Mouse (Mus musculus) spleen, embryonic (tissue): ENCODE results near the gene Baiap2.

Source experiments
- CTCF ChIA-PET: fragments of 350-600 bp; sonication (Branson Sonifier 250); formaldehyde crosslinking; loops from one replicate; lab custom pipeline; 2022; lab: Charles Lee

Baiap2 gene

DNA sequence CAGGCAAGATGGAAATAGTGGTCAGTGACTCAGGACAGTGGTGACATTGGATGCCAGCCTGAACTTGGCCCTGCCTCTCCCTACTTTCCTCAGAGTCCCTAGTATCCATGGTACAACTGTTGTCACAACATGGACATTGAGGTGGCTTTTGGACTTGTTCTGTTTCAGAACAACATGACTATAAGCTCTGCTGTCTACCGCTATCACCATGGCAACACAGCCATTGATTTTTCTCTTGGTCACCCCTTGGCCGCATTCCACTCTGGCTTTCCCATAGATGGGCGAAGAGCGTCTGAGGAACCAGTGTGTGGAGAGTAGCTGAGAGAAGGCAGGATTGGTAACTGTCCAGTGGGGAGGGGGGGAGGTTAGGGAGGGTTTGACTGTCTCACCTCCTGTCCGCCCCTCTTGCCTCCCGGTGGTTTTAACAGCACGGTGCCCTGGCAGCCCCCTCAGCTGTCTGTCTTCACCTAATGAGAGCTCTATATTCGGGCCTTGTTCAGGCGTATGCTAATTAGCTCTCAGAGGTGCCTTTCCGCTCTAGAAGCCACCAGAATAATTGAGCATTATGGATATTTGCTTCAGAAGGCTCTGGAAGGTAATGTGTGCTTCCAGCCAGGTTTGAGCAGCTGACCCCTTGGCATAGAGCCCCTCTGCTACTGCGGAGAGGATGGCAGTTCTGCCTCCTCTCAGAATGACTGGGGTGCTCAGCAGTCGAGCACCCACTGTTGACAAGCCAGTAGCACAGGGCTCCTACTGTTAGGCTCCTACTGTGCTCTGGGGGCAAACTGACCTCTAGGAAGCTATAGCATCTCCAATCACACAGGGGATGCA, 27.7 kb downstream of the Baiap2 start:
- CTCF ChIA-PET = no interaction called here

GRCm38 (mm10) chr11:119973789-119974188, 31.2 kb downstream of the Baiap2 start:
- CTCF ChIA-PET = no interaction called here

DNA sequence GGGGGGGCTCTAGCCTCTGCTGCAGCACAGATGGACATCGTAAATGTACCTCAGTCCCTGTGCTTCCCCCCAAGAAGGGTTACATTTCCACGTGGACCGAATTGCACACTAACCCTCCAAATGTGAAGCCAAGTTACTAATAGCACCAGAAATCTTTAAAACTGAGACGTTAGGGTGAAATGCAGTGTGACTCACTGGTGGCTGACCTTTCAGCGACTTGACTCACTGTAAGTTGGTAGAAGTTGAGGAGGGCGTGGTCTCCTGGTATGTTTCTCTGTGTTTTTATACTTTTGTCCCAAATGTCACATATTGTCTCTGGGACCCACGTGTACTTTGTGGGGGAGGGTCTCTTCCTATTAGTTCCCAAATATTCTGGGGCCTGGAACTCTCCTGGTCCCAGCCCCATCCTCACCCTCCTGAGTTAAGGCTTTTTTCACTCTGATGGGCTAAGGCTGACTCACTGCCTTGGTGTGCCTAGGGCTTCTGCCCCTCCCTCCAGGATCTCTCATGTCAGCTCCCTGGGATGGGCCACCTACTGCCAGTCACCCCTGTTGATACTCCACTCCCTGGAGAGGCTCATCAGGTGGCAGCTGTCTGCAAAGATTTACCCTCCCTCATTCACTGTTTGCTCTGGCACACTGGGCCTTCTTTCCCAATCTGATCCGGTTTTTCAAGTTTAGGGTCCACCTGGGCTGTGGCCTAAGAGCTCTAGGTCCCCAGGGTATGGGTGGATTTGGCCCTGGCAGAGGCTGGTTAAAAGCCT, 33.4 kb downstream of the Baiap2 start:
- CTCF ChIA-PET = interaction anchor here (0.6 to 0.9 kb wide), 2 partner anchors 20 to 53 kb away, joined by 3 read pairs; no protein-coding TSS in a partner anchor

DNA sequence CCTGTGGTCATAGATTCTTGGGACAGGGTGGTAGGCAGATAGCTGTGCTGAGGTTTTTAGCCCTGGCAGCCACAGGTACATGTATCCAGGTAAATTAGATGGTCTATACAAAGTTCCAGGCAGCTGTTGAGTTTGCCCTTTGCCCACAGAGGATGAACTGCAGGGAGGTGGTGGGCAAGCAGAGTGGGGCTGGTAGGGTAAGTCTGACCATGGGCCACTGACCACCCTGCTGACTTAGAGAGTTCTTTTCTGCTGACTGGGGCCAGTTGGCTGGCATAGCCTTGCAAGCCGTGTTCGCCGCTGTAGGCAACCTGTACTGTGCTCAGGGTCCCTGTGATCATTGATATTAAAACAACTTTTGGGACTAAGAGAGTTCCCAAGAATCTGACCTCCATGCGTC, 36.1 kb downstream of the Baiap2 start:
- CTCF ChIA-PET = no interaction called here

- CTCF ChIA-PET = no interaction called here
These were observed 37.2 kb downstream of the Baiap2 start for GRCm38 (mm10) chr11:119979596-119980385.

DNA sequence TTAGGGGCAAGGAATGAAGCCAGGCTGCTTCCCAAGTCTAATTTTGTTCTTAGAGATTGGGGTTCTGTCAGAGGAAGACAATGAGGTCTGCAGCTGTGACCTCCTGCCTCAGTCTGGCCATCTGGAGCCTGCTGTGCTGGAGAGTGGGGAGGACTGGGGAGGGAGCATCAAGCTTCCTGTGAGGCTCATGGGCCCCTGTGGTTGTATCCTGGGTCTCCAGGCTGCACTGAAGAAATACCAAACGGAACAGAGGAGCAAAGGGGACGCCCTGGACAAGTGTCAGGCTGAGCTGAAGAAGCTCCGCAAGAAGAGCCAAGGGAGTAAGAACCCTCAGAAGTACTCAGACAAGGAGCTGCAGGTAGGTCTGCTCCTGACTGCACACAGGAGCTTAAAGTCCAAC, 39.2 kb downstream of the Baiap2 start:
- CTCF ChIA-PET = no interaction called here

DNA sequence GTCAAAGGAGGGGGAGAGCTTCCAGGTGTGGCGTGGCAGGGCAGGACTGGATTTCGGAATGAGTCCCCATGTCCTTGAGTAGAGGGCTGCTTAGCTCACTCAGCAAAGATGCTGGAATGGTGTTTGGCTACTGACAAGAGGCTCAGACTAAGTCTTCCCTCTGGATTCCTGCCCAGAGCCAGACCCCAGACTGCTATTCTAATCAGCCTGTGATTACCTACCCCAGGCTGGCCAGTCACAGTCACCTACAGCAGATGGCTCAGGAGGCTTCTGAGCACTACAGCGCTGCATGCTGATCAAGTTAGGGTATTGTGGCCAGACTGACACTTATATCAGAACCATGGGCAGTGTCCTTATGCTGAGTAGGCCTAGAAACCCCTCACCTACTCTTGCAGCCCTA, 39.7 kb downstream of the Baiap2 start:
- CTCF ChIA-PET = no interaction called here

DNA sequence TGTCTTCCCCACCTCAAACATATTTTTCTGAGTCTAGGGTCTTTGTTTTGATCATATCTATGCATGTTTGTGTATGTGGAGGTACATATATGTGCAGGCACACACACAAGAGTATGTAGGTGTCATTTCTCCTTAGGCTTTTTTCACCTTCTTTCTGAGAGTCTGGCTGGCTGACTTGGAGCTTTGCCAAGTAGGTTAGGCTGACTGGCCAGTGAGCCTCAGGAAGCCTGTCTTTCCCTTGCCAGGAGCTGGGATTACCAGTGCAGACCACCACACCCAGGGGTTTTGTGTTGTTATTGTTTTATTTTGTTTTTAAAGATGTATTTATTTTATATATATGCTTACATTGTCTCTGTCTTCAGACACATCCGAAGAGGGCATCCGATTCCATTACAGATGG, 40.6 kb downstream of the Baiap2 start:
- CTCF ChIA-PET = no interaction called here

GRCm38 (mm10) chr11:119986751-119987425, 44.3 kb downstream of the Baiap2 start:
- CTCF ChIA-PET = interaction anchor here (0.6 kb wide), 1 partner anchor 58 kb away, joined by 4 read pairs; no protein-coding TSS in a partner anchor

DNA sequence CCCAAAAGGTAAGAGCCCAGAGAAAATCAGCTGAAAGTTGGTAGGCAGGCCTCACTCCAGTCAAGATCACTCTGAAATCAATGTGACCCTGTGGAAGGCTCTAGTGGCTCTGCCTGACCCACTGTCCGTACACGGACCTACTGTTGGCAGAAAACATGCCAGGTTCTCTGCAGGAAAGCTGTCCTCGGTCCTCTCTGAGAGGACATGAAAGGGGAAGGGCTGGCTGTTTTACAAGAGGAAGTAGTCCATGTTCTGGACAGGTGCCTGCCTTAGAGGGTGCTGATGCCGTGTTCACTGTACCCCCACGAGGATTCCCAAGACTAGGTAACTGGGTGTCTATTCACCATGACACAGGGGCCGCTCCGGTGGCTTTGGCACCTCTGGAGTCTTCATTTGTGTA, 45.3 kb downstream of the Baiap2 start:
- CTCF ChIA-PET = interaction anchor here (0.5 kb wide), 1 partner anchor 115 kb away, joined by 3 read pairs; no protein-coding TSS in a partner anchor

- CTCF ChIA-PET = no interaction called here
These were observed 45.8 kb downstream of the Baiap2 start for GRCm38 (mm10) chr11:119988391-119988790.

DNA sequence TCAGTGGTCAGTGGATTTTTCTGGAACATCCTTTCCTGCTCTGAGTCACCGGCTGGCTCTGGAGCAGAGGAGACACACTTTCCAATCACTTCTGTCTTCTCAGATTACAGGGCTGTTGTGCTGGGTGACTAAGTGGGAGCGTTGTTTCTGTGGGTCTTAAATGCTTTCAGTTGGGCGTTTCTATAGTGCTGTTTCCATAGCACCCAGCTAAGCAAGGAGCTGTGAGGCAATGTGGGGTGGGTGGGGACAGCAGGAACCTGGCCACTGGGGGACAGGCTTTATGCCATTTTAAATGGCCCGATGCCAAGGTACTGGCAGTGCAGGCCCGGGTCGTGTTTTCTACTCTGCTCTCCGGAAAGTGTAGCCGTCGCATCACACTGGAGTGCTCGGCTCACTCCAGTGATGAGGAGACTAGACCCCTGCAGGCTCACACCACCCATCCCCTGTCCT, 46.6 kb downstream of the Baiap2 start:
- CTCF ChIA-PET = interaction anchor here (0.6 kb wide), 1 partner anchor 40 kb away, joined by 3 read pairs; no protein-coding TSS in a partner anchor

DNA sequence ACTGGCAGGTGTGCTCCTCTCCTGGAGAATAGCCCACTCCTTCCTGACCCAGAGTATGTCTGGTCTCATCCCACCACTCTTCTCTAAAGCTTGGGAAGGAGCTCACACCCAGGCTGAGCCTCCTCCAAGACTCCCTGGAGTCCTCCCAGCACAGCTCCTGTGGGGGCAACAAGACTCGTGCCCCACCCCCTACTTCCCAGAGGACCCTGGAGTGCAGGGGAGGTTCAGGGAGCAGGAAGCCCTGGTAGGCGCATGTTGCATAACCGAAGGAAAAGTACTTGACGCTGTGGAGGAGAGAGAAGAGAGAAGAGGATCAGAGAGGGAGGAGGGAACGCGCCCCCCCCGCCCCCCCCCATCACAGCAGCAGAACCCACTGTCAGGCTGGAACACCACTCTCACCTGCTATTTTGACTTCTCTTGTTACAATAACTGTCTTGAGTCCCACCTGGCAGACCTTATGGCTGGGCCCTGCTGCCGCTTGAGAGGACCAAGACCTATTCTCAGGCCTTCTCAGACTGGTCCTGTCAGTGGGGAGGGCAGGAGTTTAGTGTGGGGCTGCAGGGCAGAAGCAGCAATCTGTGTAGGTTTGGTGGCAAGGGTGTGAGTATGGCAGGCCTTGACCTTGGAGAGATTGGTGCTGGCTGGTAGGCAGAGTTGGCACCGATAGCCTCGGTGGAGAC, 48.2 kb downstream of the Baiap2 start:
- CTCF ChIA-PET = interaction anchor here (1.2 to 2.0 kb wide), 4 partner anchors 50 to 82 kb away, joined by 4 to 14 read pairs (median 6); no protein-coding TSS in a partner anchor

GRCm38 (mm10) chr11:119991338-119991678, 48.7 kb downstream of the Baiap2 start:
- CTCF ChIA-PET = interaction anchor here (1.4 to 2.0 kb wide), 3 partner anchors 56 to 83 kb away, joined by 5 to 14 read pairs (median 6); no protein-coding TSS in a partner anchor

- CTCF ChIA-PET = no interaction called here
These were observed 54.8 kb downstream of the Baiap2 start for GRCm38 (mm10) chr11:119997351-119997750.

- CTCF ChIA-PET = no interaction called here
These were observed 59.5 kb downstream of the Baiap2 start for GRCm38 (mm10) chr11:120002041-120002440.

GRCm38 (mm10) chr11:120002634-120003220, 60.2 kb downstream of the Baiap2 start:
- CTCF ChIA-PET = no interaction called here

DNA sequence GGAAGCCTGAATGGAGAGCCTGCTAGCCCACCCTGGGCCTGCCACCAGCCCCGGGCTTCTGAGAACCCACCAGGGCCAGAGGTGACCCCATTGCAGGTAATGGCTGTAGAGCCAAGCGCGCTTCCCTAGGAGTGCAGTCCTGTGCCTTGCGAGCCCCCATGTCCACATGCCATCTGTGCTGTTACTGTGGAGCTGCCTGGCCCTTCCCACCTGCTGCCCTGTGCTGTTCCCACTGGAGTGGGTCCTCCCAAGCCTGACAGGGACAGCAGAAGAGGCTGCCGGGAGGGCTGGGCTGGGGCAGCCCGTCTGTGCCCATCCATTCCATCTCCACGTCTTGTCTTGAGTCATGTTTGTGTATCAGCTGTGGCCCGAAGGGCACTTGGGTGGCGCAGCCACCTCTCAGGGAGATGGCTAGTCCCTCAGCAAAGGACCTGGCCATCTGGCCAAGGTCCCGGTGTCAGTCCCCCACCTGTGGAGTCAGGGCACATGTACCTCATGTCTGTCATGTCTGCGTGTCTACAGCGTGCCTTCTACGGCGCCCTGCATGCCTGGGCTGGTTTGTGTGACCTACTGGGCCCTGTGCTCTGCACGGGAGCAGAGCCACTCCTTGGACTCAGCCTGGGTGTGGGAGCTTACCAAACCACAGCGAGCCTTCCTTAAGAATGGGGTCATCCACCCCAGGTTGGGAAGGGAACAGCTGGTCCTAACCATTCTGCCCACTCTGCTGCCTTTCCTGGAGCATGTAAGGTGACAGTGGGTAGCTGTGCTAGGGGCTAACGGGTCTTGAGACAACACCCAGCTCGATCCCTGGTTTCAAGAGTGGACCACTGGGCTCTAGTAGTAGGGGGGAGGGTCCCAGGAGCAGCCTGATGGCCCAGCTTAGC, 63.1 kb downstream of the Baiap2 start:
- CTCF ChIA-PET = no interaction called here

DNA sequence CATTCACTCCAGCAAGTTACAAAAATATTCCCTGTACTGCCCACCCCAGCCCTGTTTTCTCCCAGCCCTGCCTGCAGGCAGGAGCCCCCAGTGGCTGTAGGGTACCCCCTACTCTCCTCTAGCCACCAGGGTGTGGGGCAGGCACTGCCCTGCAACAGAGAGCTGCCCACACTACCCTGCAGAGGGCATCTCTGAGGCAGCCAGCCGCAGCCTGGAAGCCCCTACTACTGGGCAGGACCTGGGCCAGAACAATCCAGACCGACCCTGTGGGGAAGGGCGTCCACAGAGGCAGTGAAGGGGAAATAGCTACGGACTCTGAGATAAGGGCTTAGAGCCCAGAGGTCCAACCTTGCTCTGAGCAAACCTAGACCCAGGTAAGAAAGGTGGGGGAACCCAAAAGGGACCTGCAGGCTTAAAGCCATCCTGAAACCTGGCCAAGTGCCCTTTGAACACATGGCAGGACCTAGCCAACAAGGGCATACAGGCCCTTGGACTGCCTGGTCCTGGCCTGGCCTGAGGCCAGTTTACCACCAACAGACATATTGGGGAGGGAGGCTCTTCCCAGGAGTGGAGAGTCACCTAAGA, 65.0 kb downstream of the Baiap2 start:
- CTCF ChIA-PET = no interaction called here
